Mouse (Mus musculus): Measurements from ENCODE around the gene Reln. TPM values are rescaled to one million over a fixed set of nuclear protein-coding genes. Genes with fewer than 3 reads are reported as not detected.

Reln gene
- polyA plus RNA-seq, 1 experiment from 2014 or later: 45.8 TPM

DNA sequence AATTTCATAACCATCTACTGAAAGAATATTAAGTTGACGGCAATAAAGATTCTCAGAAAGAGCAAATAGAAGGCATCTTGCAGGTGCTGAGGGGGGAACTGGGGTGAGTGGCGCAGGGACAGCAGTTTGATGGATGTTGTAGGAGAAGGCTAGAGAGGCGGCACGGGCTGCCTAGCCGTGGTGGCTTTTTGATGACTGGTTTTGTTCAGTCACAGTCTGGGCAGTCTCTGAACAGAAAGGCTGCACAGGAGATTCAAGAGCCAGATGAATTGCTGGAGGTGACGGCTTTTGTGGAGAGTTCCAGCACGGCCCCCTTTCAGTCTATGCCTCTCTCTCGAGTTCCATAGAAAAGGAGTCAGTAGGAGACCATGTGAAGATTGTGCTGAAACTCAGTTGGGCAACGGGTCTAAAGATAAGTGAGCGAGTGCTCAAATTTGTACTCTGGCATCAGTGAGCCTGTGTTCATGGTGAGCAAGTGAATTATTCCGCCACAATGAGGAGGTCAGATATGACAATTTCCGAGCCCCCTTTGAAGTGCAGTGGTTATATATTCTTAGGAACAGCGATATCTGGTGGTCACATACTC, 409.6 kb downstream of the Reln start:
- WGBS: 42% methylated on average over 13 of the region's 13 CpGs
- peak; percentile 55 for ATAC-seq (ENCODE audit: low read depth)
- peak overlapping the region; percentile 46 for H3K27ac ChIP-seq (replicated peaks)

DNA sequence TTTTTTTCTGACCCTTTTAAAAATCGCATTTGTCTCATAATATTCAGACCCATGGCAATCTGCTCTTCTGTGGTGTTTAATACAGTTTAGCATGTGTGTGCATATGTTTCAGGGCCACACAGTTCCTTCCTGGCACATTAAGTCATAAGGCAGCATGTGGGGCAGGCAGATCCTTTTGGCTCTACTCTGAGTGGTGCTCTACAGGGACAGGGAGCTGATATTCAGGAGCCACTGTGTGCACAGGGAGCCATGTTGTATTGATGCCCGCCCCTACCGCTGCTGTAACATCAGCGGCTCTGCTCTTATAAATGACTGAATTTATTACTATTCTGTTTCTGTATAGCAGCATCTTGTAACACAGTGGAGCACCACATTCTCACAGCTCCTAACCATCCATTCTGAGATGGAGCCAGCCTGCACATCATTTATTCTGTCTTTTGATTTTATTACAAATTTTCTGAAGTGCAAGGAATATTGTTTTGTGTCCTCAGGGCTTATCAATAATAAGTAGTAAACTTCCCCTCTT, 410.3 kb downstream of the Reln start:
- H3K4me2 ChIP-seq: no peak overlapping the region
- peaks cover 3% of the 10 kb centered on the region; the same call in 1 of the 2 replicates for H3K36me3 ChIP-seq
- 55% methylated on average over 4 of the region's 4 CpGs for WGBS
- H3K27ac ChIP-seq (replicated peaks): peak overlapping the region; percentile 46
- H3K4me1 ChIP-seq (replicated peaks): peaks cover 30% of the 10 kb centered on the region
- H3K27me3 ChIP-seq: no peaks in the 10 kb centered on the region
- no peak overlapping the region for H3K9ac ChIP-seq
- H3K4me3 ChIP-seq: no peak overlapping the region
- no peaks in the 10 kb centered on the region for H3K9me3 ChIP-seq
- ATAC-seq (ENCODE audit: low read depth): 0 out of 2 replicates have a peak, but pooled peaks have one; percentile 48

More for the DNA sequence above, 409.6 kb downstream of the Reln start:
- H3K4me1 ChIP-seq (replicated peaks): peaks cover 30% of the 10 kb centered on the region
- H3K4me3 ChIP-seq: no peak overlapping the region
- H3K27me3 ChIP-seq: no peaks in the 10 kb centered on the region
- H3K9ac ChIP-seq: no peak overlapping the region
- peaks cover 3% of the 10 kb centered on the region; the same call in 1 of the 2 replicates for H3K36me3 ChIP-seq
- H3K4me2 ChIP-seq: no peak overlapping the region
- H3K9me3 ChIP-seq: no peaks in the 10 kb centered on the region

- peak; percentile 57; the same call in 1 of the 2 replicates for ATAC-seq (ENCODE audit: low read depth)
- H3K36me3 ChIP-seq: no peaks in the 10 kb centered on the region
- peaks cover 30% of the 10 kb centered on the region for H3K4me1 ChIP-seq (replicated peaks)
- peak overlapping the region; percentile 30; the same call in 1 of the 2 replicates for H3K27ac ChIP-seq (replicated peaks)
- no peak overlapping the region for H3K4me3 ChIP-seq
- H3K4me2 ChIP-seq: no peak overlapping the region
- no peak overlapping the region for H3K9ac ChIP-seq
- WGBS: 74% methylated on average over 8 of the region's 8 CpGs
- H3K9me3 ChIP-seq: no peaks in the 10 kb centered on the region
- H3K27me3 ChIP-seq: no peaks in the 10 kb centered on the region
These were observed 411.0 kb downstream of the Reln start for GRCm38 (mm10) chr5:21933340-21934075.

DNA sequence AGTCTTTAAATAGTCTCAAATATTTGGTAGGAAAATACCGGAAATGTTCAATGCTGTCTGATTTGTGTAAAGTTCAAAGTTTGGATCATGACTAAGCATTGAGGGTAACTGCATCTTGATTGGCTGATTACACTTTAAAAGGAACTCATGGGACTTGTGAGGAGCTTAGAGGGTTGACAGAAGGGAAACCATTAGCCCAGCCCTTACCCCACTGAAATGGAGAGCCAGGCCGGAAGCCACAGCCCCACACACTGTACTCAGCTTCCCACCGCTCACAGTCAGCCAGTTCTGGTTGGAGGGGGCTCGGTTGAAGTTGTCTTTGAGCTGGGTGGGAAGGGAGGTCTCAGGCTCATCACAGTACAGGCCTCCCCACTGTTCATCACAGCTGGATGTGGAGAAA, 413.4 kb downstream of the Reln start:
- no peak for ATAC-seq (ENCODE audit: low read depth)
- peaks cover 30% of the 10 kb centered on the region for H3K4me1 ChIP-seq (replicated peaks)
- H3K4me3 ChIP-seq: no peak overlapping the region
- no peaks in the 10 kb centered on the region for H3K27me3 ChIP-seq
- peaks cover 7% of the 10 kb centered on the region; the same call in 1 of the 2 replicates for H3K36me3 ChIP-seq
- no peak overlapping the region for H3K27ac ChIP-seq (replicated peaks)
- WGBS: 76% methylated on average over 4 of the region's 4 CpGs
- H3K9ac ChIP-seq: no peak overlapping the region
- H3K9me3 ChIP-seq: no peaks in the 10 kb centered on the region
- no peak overlapping the region for H3K4me2 ChIP-seq

DNA sequence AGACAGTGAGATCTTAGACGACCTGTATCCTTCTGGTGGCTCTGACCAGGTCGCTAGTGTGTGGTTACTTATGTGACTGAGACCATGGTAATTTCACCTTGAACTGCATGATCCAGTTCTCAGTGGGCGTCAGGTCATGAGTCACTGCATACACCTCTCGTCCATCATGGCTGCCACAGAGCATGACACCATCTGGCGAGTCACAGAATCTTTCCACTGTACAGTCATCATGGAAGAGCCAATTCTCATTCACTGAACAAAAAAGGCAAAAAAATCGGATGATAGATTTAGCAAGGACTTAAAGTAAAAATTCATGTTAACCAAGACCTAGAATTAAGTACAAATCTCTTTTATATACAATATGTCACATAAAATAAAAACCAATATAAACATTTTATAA, 424.2 kb downstream of the Reln start:
- Histone ChIP-seq H3K27ac (replicated peaks) (no peak overlapping the region), H3K4me3 (no peak overlapping the region), H3K27me3 (no peaks in the 10 kb centered on the region), H3K9me3 (0 out of 2 replicates have a peak, but pooled peaks cover 3% of the 10 kb centered on the region), H3K4me2 (no peak overlapping the region), H3K36me3 (peaks cover 15% of the 10 kb centered on the region; the same call in 1 of the 2 replicates), H3K4me1 (replicated peaks) (no peaks in the 10 kb centered on the region), H3K9ac (no peak overlapping the region)
- WGBS: 85% methylated on average over 6 of the region's 6 CpGs
- ATAC-seq (ENCODE audit: low read depth): no peak

DNA sequence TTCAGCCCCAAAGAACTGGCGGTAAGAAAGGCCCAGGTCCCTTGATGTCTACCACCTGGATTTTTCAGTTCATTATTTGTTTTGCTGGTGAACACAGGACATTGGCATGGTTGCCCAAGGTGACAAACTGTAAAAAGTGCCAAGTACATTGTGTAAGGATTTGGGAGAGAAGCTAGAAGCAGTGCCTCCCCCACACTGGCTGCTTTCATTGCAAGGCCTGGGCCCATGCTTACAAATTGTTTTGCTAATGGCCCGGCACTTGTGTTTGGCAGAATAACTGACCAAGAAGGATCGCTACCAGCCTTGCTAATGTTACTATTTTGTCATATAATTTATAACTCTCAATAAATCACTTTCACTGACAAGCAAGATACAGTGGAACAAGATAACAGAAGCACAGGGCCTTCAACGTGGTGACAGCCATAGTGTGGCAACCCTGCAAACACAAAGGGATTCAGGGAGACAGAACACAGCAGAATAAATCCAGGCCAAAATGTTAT, 425.2 kb downstream of the Reln start:
- Histone ChIP-seq H3K4me3 (no peak overlapping the region), H3K27me3 (no peaks in the 10 kb centered on the region)
- 61% methylated on average over 4 of the region's 4 CpGs for WGBS

DNA sequence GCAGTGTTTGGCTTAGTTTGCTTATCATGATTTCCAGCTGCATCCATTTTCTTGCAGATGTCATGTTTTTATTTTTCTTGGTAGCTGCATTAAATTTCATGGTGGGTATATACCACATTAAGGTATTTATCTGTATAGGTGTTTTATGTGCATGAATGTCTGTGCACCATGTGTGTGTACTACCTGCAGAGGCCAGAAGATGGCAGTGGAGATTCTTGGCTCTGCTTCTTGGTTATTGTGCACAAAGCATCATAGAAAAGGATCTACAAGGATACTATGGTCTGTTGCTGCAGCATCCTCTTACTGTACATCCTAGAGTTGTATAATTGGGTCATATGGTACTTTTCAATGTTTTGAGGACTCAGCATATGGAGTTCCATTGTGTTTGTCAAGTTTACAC, 428.5 kb downstream of the Reln start:
- Histone ChIP-seq H3K9ac (no peak overlapping the region), H3K27me3 (no peaks in the 10 kb centered on the region)
- ATAC-seq (ENCODE audit: low read depth): no peak

More for the DNA sequence above, 425.2 kb downstream of the Reln start:
- 0 out of 2 replicates have a peak, but pooled peaks cover 12% of the 10 kb centered on the region for H3K36me3 ChIP-seq
- no peaks in the 10 kb centered on the region for H3K4me1 ChIP-seq (replicated peaks)
- no peak overlapping the region for H3K4me2 ChIP-seq
- H3K9me3 ChIP-seq: 0 out of 2 replicates have a peak, but pooled peaks cover 3% of the 10 kb centered on the region
- H3K9ac ChIP-seq: no peak overlapping the region
- no peak overlapping the region for H3K27ac ChIP-seq (replicated peaks)
- ATAC-seq (ENCODE audit: low read depth): no peak

DNA sequence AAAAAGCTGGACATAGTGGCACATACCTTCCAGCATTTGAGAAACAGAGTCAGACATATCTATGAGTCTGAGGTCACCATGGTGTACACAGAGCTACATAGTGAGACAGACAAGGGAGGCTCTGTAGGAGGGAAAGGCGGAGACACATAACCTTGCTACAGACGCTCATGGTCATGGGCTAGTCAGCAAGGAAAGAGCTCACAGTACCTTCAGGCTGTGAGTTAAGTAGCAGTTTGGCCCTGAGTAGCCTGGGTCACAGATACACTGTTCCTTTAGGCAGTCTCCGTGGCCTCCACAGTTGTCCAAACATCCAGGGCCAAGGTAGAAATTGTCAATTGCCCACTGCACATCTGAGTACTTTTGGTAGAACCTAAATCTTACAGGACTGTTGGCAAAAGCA, 429.7 kb downstream of the Reln start:
- 77% methylated on average over 3 of the region's 3 CpGs for WGBS
- Histone ChIP-seq H3K36me3 (peaks cover 19% of the 10 kb centered on the region), H3K27ac (replicated peaks) (no peak overlapping the region), H3K4me2 (no peak overlapping the region), H3K9me3 (0 out of 2 replicates have a peak, but pooled peaks cover 3% of the 10 kb centered on the region), H3K9ac (no peak overlapping the region), H3K4me3 (no peak overlapping the region), H3K4me1 (replicated peaks) (no peaks in the 10 kb centered on the region), H3K27me3 (no peaks in the 10 kb centered on the region)
- ATAC-seq (ENCODE audit: low read depth): no peak

More for the DNA sequence above, 428.5 kb downstream of the Reln start:
- 0 out of 2 replicates have a peak, but pooled peaks cover 3% of the 10 kb centered on the region for H3K9me3 ChIP-seq
- no peak overlapping the region for H3K4me2 ChIP-seq
- 0 out of 2 replicates have a peak, but pooled peaks cover 12% of the 10 kb centered on the region for H3K36me3 ChIP-seq
- H3K27ac ChIP-seq (replicated peaks): no peak overlapping the region
- H3K4me1 ChIP-seq (replicated peaks): no peaks in the 10 kb centered on the region
- no peak overlapping the region for H3K4me3 ChIP-seq

DNA sequence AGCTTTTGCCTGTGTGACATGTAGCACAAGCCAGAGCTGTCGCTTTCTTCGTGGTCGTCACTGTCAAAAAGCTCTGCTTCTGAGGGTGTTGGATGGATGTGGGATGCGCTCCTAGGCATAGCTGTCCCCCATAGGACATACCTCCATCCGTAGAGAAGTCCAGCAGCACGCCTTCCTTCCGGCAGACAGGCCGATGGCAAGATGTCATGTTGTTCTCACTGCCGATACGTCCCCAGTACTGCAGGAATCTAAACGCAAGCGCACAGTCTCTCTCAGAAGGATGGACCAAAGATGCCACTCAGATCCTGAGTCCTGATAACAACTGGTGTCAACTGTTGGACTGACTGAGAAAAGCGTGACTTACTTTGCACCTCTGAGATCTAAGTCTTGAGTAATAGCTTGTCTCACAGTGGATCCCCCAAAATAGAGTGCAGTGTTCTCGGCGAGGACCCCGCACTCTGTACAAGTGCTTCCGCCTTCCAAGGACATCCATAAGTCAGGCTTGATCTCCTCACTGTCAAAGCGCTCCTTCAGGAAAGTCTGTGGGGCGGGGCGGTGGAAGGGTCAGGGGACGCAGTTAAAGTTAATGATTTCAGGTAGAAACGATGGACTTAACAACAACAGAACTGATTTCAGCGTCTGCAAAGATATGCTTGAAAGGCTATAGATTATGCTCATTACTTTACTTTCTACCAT, 431.5 kb downstream of the Reln start:
- H3K4me3 ChIP-seq: no peak overlapping the region

GRCm38 (mm10) chr5:21910726-21911125, 433.8 kb downstream of the Reln start:
- peaks cover 8% of the 10 kb centered on the region for H3K36me3 ChIP-seq
- no peak for ATAC-seq (ENCODE audit: low read depth)
- no peaks in the 10 kb centered on the region for H3K9me3 ChIP-seq
- no peak overlapping the region for H3K27ac ChIP-seq (replicated peaks)
- no peak overlapping the region for H3K4me3 ChIP-seq
- H3K4me2 ChIP-seq: no peak overlapping the region
- no peaks in the 10 kb centered on the region for H3K4me1 ChIP-seq (replicated peaks)
- 94% methylated on average over 12 of the region's 12 CpGs for WGBS
- H3K27me3 ChIP-seq: no peaks in the 10 kb centered on the region
- H3K9ac ChIP-seq: no peak overlapping the region

More for the DNA sequence above, 431.5 kb downstream of the Reln start:
- Histone ChIP-seq H3K9ac (no peak overlapping the region), H3K36me3 (peaks cover 8% of the 10 kb centered on the region), H3K4me2 (no peak overlapping the region), H3K4me1 (replicated peaks) (no peaks in the 10 kb centered on the region), H3K27ac (replicated peaks) (no peak overlapping the region), H3K9me3 (0 out of 2 replicates have a peak, but pooled peaks cover 3% of the 10 kb centered on the region), H3K27me3 (no peaks in the 10 kb centered on the region)
- 91% methylated on average over 23 of the region's 23 CpGs for WGBS
- ATAC-seq (ENCODE audit: low read depth): no peak

- Histone ChIP-seq H3K36me3 (peaks cover 8% of the 10 kb centered on the region), H3K4me2 (no peak overlapping the region), H3K9me3 (no peaks in the 10 kb centered on the region), H3K4me1 (replicated peaks) (no peaks in the 10 kb centered on the region), H3K27ac (replicated peaks) (no peak overlapping the region), H3K4me3 (no peak overlapping the region), H3K27me3 (no peaks in the 10 kb centered on the region), H3K9ac (no peak overlapping the region)
- WGBS: 86% methylated on average over 3 of the region's 3 CpGs
- ATAC-seq (ENCODE audit: low read depth): no peak
These were observed 434.8 kb downstream of the Reln start for GRCm38 (mm10) chr5:21909713-21910112.

Measured in neural tube, embryonic 13.5 days (tissue).